Mouse (Mus musculus) liver, embryonic 16.5 days (tissue): ENCODE measurements around the gene Paox. TPM values are rescaled to one million over a fixed set of nuclear protein-coding genes. Genes with fewer than 3 reads are reported as not detected.

Experiments used
- ATAC-seq: fragments of 200-750 bp; cut with Nextera tagmentation; 2 replicates; pipeline ENCODE4 v1.8.0; 2017; ENCODE audit warnings: low read depth, mild to moderate bottlenecking, moderate number of reproducible peaks, moderate library complexity
- H3K27ac ChIP-seq: fragments of 300-500 bp; sonication (generic); 2 replicates; pipeline ENCODE4 v1.5.1; 2014; ENCODE audit warnings: mild to moderate bottlenecking, low read length
- H3K27me3 ChIP-seq: fragments of 300-500 bp; sonication (generic); 2 replicates; pipeline ENCODE4 v1.6.1; 2014; ENCODE audit warnings: low read depth, low read length, mixed read lengths; ENCODE audit not compliant: control insufficient read depth, insufficient read depth
- H3K36me3 ChIP-seq: fragments of 300-500 bp; sonication (generic); 2 replicates; pipeline ENCODE4 v1.6.1; 2014; ENCODE audit warnings: mild to moderate bottlenecking; ENCODE audit not compliant: control insufficient read depth, insufficient read depth
- H3K4me1 ChIP-seq: fragments of 300-500 bp; sonication (generic); 2 replicates; pipeline ENCODE4 v1.6.1; 2014; ENCODE audit warnings: low read depth, low read length, mixed read lengths; ENCODE audit not compliant: control insufficient read depth
- H3K4me2 ChIP-seq: fragments of 300-500 bp; sonication (generic); 2 replicates; pipeline ENCODE4 v1.6.1; 2014; ENCODE audit warnings: low read depth, low read length, mixed read lengths
- H3K4me3 ChIP-seq: fragments of 300-500 bp; sonication (generic); 2 replicates; pipeline ENCODE4 v1.5.1; 2014; ENCODE audit warnings: low read depth, mild to moderate bottlenecking, low read length
- H3K9ac ChIP-seq: fragments of 300-500 bp; sonication (generic); 2 replicates; pipeline ENCODE4 v1.6.1; 2014; ENCODE audit warnings: low read depth, low read length
- H3K9me3 ChIP-seq: fragments of 300-500 bp; sonication (generic); replicated peaks from 2 replicates; pipeline ENCODE4 v1.6.1; 2016; ENCODE audit warnings: low read length; ENCODE audit not compliant: control insufficient read depth
- WGBS: fragments of 180-500 bp; shearing (Covaris S2); extraction: QIAGEN DNeasy Blood & Tissue Kit; methylation state at CpG from one replicate; pipeline ENCODE4 v1.1.7; 2014; ENCODE audit not compliant: insufficient replicate concordance; 5-methylcytosine and 5-hydroxymethylcytosine counted together
- polyA plus RNA-seq: library from polyadenylated mRNA; unstranded; fragments of >200 nt; fragmentation: Nextera tagmentation; extraction: Ambion mirVana; gene quantifications from 2 replicates; pipeline ENCODE4 v1.2.1, GENCODE M21; 2015

Paox gene
- polyA plus RNA-seq, 1 experiment from 2014 or later = 14.3 TPM

- 20% methylated on average over 4 of the region's 4 CpGs for WGBS
- Histone ChIP-seq H3K4me3 (no peak overlapping the region), H3K4me1 (no peaks in the 10 kb centered on the region), H3K4me2 (no peak overlapping the region), H3K9me3 (no peaks in the 10 kb centered on the region), H3K27ac (no peak overlapping the region), H3K9ac (no peak overlapping the region), H3K36me3 (no peaks in the 10 kb centered on the region), H3K27me3 (peaks cover 27% of the 10 kb centered on the region)
- no peak for ATAC-seq
Measured at GRCm38 (mm10) chr7:140153829-140154217, 38.2 kb downstream of the Paox start.

DNA sequence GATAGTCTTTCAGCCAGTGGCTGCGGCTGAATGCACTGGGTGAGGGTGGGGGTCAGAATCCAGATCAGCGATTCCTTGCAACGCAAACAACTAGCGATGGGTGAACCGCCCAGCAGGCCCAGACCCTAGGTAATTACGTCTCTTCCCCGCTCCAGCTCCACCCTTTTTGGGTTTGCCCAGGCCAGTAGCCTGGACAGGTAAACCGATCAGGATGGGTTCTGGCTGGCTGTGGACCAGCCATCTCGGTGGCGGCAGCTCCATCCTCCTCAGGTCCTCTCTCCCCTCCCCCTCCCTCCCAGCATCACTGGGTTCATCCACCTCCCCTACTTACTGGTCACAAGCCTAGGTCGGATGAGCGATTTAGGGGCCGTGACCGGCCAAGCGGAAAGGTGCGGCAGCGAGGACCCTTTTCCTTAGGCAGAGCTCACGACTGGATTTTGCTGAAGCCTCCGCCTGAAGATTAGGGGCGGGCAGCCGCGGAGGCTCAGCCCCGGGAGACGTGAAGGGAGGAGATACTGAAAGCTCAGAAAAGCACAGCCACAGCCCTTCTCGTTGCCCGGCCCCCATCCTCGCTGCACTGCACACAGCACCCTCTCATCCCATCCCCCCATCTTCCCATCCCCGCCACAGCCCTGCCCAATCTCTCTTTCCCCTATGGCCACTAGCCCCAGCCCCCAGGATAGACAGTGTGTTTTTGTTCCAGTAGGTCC lies 38.8 kb downstream of the Paox start, which contains the start of gene Sprn:
TSS of gene Sprn (minus strand) at position 660 of the 710 bp plus-strand sequence.
- Histone ChIP-seq H3K4me1 (no peaks in the 10 kb centered on the region), H3K9ac (no peak within 1 kb of the TSS)
- no peak for ATAC-seq

GRCm38 (mm10) chr7:140160363-140160762 lies 44.8 kb downstream of the Paox start:
- no peaks in the 10 kb centered on the region for H3K9me3 ChIP-seq
- no peaks in the 10 kb centered on the region; the same call in 1 of the 2 replicates for H3K27me3 ChIP-seq
- no peak overlapping the region for H3K4me2 ChIP-seq
- no peaks in the 10 kb centered on the region for H3K4me1 ChIP-seq
- no peak overlapping the region for H3K9ac ChIP-seq
- no peak overlapping the region for H3K4me3 ChIP-seq
- no peaks in the 10 kb centered on the region for H3K36me3 ChIP-seq
- ATAC-seq = no peak
- 48% methylated on average over 3 of the region's 3 CpGs for WGBS
- H3K27ac ChIP-seq = no peak overlapping the region

More for the DNA sequence above, 38.8 kb downstream of the Paox start, which contains the start of gene Sprn:
- WGBS = 8% methylated on average over 28 of the region's 28 CpGs
- peaks cover 27% of the 10 kb centered on the region for H3K27me3 ChIP-seq
- no peak within 1 kb of the TSS for H3K4me2 ChIP-seq
- no peaks in the 10 kb centered on the region for H3K9me3 ChIP-seq
- H3K27ac ChIP-seq = no peak within 1 kb of the TSS
- no peak within 1 kb of the TSS for H3K4me3 ChIP-seq
- H3K36me3 ChIP-seq = no peaks in the 10 kb centered on the region

GRCm38 (mm10) chr7:140164664-140165063 lies 49.1 kb downstream of the Paox start, which contains the start of gene Olfr522:
TSS of gene Olfr522 (minus strand) at chr7:140164764.
- Histone ChIP-seq H3K9ac (no peak within 1 kb of the TSS), H3K4me3 (no peak within 1 kb of the TSS), H3K9me3 (no peaks in the 10 kb centered on the region), H3K36me3 (no peaks in the 10 kb centered on the region), H3K27me3 (no peaks in the 10 kb centered on the region), H3K4me1 (no peaks in the 10 kb centered on the region), H3K4me2 (no peak within 1 kb of the TSS), H3K27ac (no peak within 1 kb of the TSS)
- 57% methylated on average over 7 of the region's 7 CpGs for WGBS
- ATAC-seq = no peak

- no peak overlapping the region for H3K4me2 ChIP-seq
- WGBS = 23% methylated on average over 1 of the region's 1 CpGs
- ATAC-seq = no peak
Measured at GRCm38 (mm10) chr7:140167950-140168349, 52.4 kb downstream of the Paox start.

GRCm38 (mm10) chr7:140169386-140169785 lies 53.8 kb downstream of the Paox start:
- H3K4me3 ChIP-seq = no peak overlapping the region
- 66% methylated on average over 4 of the region's 4 CpGs for WGBS
- H3K9me3 ChIP-seq = no peaks in the 10 kb centered on the region
- no peak overlapping the region for H3K9ac ChIP-seq
- H3K36me3 ChIP-seq = no peaks in the 10 kb centered on the region
- H3K27me3 ChIP-seq = no peaks in the 10 kb centered on the region
- no peak overlapping the region for H3K27ac ChIP-seq
- H3K4me1 ChIP-seq = no peaks in the 10 kb centered on the region
- no peak overlapping the region for H3K4me2 ChIP-seq
- ATAC-seq = no peak

More at GRCm38 (mm10) chr7:140167950-140168349, 52.4 kb downstream of the Paox start:
- Histone ChIP-seq H3K4me3 (no peak overlapping the region), H3K27me3 (no peaks in the 10 kb centered on the region), H3K9ac (no peak overlapping the region), H3K27ac (no peak overlapping the region), H3K36me3 (no peaks in the 10 kb centered on the region), H3K4me1 (no peaks in the 10 kb centered on the region), H3K9me3 (no peaks in the 10 kb centered on the region)

- Histone ChIP-seq H3K27ac (no peak overlapping the region), H3K27me3 (no peaks in the 10 kb centered on the region), H3K4me2 (no peak overlapping the region), H3K36me3 (no peaks in the 10 kb centered on the region), H3K9me3 (no peaks in the 10 kb centered on the region), H3K4me1 (no peaks in the 10 kb centered on the region), H3K4me3 (no peak overlapping the region), H3K9ac (no peak overlapping the region)
- WGBS = 79% methylated on average over 3 of the region's 3 CpGs
- ATAC-seq = no peak
Measured at GRCm38 (mm10) chr7:140170863-140171262, 55.3 kb downstream of the Paox start.

DNA sequence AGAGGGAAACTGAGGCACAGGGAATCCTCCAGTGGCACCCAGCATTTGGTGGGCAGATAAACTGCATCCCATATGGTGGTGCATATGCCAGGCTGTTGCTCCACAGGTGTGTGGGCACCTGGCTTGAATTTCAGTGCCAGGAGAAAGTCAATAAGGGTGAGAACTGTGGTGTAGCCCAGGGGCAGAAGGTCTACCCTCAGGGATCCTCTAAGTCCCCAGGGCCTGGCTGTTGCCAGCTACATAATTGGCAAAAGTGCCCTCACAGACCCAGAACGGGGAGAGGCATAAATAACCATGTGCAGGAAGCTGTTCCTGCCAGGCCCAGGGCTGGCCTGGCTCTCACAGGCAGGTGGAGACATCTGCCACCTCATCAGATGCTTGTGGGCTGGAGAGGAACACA lies 57.3 kb downstream of the Paox start, which contains the start of gene Olfr523:
TSS of gene Olfr523 (plus strand) at position 282 of the 400 bp plus-strand sequence.
- Histone ChIP-seq H3K27ac (no peak within 1 kb of the TSS), H3K4me1 (no peaks in the 10 kb centered on the region), H3K4me3 (no peak within 1 kb of the TSS), H3K27me3 (no peaks in the 10 kb centered on the region), H3K9me3 (no peaks in the 10 kb centered on the region), H3K36me3 (no peaks in the 10 kb centered on the region), H3K9ac (no peak within 1 kb of the TSS), H3K4me2 (no peak within 1 kb of the TSS)
- no peak for ATAC-seq
- 10% methylated on average over 1 of the region's 1 CpGs for WGBS

- Histone ChIP-seq H3K36me3 (no peaks in the 10 kb centered on the region), H3K9me3 (no peaks in the 10 kb centered on the region), H3K4me2 (no peak overlapping the region), H3K9ac (no peak overlapping the region), H3K27ac (no peak overlapping the region), H3K27me3 (no peaks in the 10 kb centered on the region), H3K4me1 (no peaks in the 10 kb centered on the region), H3K4me3 (no peak overlapping the region)
- 72% methylated on average over 2 of the region's 2 CpGs for WGBS
- no peak for ATAC-seq
Measured at GRCm38 (mm10) chr7:140179176-140179575, 63.6 kb downstream of the Paox start.
